Mouse (Mus musculus) natural killer cell, adult 2 months (primary cell): ENCODE measurements around the gene Nos1ap.
A peak's percentile ranks its signal among the peaks of the same experiment; 100 is the strongest.

Experiments
- DNase-seq, 2 experiments: peaks; one replicate each; pipeline ENCODE4 v3.0.0; 2022; ENCODE audit warnings: low spot score in 2 of 2

The Nos1ap gene

GRCm38 (mm10) chr1:170589219-170590040, at the start of gene Nos1ap:
Gene Nos1ap (minus strand): TSS chr1:170589861.
- DNase-seq = peak; percentile 20 to 34

GRCm38 (mm10) chr1:170638941-170639340, 49.3 kb upstream of the Nos1ap start:
- DNase-seq = no peak

DNA sequence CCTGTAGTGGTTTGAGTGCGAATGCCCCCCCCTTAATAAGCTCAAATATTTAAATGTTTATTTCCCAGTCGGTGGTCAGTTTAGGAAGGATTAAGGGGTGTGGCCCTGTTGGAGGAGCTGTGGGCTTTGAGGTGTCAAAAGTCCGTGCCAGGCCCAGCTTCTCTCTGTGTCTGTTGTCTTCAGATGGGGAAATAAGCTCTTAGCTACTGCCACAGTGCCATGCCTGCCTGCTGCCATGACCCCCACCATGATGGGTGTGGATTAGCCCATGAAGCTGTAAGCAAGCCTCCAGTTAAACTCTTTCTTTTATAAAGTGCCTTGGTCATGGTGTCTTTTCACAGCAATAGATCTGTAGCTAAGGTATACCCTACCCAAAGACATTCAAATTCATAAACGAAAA, 43.2 kb upstream of the Nos1ap start:
- DNase-seq = no peak

- peak; percentile 34 to 70 for DNase-seq
Observed at GRCm38 (mm10) chr1:170632385-170632784, 42.7 kb upstream of the Nos1ap start.

DNA sequence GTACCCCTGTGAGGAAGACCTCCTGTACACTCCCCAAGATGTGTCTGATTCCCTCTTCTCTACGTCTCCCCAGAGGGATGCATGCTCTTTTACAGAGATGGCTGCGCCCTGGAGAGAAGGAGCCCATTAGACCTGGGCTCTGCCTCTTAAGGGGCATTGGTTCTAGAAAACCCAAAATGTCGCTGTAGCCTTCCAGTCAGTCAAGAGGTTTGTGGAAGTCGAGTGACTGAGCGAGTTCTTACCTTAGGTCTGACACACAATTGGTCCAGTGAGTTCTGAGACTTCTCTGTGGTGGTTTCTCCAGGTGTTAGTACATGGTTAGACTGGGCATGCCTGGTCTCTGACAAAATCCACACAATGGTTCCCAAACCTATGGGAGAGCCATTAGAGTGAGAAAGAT, 41.9 kb upstream of the Nos1ap start:
- DNase-seq = no peak

DNA sequence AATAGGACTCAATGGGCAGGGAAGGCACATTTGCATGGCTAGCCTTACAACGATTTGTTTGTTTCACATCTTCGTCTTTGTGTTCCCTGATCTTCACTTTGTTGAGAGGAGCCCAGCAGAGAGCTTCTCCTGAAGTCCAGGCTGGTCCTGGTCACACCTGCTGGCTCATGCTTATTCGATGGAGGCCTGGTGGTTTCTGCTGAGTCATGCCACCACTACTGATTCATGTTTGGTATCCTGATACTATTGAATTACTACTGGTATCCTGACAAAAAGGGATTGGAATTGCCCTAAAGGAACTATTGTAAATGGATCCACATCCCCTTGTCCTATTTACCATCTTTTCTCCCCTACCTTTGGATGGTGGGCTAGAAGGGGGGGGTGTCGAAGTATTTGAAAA, 40.8 kb upstream of the Nos1ap start:
- no peak for DNase-seq

- no peak for DNase-seq
Observed at GRCm38 (mm10) chr1:170623432-170623831, 33.8 kb upstream of the Nos1ap start.

GRCm38 (mm10) chr1:170622934-170623333, 33.3 kb upstream of the Nos1ap start:
- no peak for DNase-seq

- no peak for DNase-seq
Observed at GRCm38 (mm10) chr1:170619686-170620374, 30.2 kb upstream of the Nos1ap start.

GRCm38 (mm10) chr1:170612968-170613872, 23.6 kb upstream of the Nos1ap start:
- DNase-seq = peak; percentile 30 to 43

DNA sequence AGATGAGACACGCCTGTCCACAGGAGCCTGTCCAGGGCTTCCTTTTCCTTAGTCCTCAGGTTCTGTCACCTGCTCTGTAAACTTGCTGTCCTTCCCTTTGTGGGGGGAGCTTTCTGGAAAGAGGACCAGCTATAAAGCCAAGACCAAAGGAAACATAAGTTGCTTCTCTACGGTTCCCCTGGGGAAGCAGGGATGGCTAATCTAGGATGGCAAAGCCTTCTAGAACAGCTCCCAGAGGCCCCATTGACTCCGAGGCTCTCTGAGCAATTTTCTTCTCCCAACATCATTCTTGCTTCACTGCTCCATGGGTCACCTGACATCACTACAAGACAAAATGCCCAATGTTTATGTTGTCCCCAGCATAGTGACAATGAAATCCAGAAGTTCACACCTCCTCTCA, 22.0 kb upstream of the Nos1ap start:
- DNase-seq = no peak

DNA sequence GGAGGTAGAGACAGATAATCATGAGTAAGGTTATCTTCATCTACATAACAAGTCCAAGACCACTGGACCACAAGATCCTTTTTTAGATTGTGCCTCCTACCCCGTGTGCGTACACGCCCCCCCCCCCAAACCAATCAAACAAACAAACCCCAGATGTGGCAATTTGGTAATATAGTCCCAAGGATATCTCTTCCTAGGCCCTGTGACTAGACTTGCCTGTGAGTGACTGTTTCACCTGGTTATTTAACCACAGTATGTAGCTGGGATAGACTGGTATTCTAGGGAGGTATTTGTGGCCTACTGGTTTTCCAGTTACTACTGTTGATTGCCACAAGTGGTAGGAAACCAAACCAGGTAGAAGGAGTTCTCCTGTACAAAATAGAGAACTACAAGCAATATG, 21.0 kb upstream of the Nos1ap start:
- no peak for DNase-seq

DNA sequence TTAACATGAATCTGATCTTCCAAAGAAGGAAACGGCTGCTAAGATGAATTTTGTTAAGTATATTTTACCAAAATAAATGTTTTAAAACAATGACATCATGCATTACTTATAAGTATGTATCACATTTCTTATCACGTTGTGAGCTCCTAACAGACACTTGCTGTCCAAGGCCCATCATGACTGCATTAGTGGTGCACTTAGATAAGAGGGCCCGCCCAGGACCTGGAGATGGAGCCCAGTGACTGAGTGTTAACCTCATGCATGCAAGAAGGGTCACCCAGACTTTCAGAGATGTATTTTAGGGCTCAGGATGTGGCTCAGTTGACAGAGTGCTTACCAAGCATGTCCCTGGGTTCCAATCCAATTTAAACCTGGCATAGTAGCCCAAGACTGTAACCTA, 20.6 kb upstream of the Nos1ap start:
- DNase-seq = no peak

- peak; percentile 23 to 46 for DNase-seq
Observed at GRCm38 (mm10) chr1:170609872-170610271, 20.2 kb upstream of the Nos1ap start.

DNA sequence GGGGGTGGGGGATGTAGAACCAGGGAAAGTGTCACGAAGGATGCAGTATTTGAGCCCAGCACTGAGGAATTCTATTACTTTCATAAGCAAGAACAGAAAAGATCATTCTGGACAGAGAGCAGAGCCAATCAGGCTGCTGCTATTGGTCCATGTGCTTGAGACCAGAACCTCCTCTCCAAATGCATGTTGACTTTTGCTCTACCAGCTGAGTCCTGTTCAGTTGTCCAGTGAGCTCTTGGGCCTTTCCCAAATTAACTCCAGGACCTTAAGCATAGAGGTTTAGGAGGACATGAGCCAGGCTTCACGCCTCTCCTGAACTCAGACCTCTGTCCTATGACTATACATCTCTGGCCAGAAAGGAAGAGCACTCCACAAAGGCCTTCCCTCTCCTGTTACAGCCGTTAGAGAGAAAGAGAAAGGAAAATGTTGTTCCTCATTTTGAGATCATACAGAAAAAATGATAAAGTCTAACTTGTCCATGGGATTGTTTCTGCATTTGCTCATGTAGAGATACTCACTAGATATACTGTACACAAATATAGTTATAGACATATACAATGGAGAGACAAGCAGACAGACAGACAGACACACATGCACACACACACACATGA, 18.9 kb upstream of the Nos1ap start:
- no peak for DNase-seq

- DNase-seq = no peak
Observed at GRCm38 (mm10) chr1:170607231-170607917, 17.7 kb upstream of the Nos1ap start.

GRCm38 (mm10) chr1:170605228-170606001, 15.8 kb upstream of the Nos1ap start:
- no peak for DNase-seq

- no peak for DNase-seq
Observed at GRCm38 (mm10) chr1:170594575-170594974, 4.9 kb upstream of the Nos1ap start.

- DNase-seq = no peak
Observed at GRCm38 (mm10) chr1:170590531-170590930, 870 bp upstream of the Nos1ap start.

DNA sequence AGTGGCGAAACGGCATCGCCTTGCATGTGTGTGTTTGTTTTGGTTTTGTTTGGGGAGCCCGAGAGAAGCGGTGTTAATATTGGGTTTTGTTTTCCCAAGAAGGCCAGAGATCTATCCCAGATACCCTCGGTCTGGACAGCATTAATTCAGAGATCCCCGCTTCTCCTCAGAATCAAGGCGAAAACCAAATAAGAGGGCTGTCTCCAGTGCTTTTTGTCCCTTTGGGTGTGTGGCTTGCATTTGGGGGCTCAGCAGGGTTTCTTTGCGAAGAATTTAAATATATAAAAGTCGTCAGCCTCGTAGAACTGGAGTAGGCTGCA, 340 bp upstream of the Nos1ap start:
- DNase-seq = no peak

DNA sequence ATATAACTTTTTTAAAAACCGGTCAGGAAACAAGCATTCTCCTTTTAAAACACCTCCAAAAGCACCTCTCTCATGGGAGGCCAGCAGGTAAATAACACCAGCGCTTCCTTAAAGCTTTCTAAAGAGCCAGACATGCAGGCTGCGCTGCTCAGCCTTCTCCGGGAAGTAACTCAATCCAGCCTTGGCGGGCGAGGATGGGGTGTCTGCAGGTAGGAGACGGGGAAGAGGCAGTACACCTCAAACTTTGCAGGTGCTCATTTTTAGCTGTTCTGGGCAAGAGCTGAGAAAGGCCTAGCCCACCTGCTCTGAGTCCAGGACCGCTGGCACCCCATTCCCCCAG, 812 bp downstream of the Nos1ap start:
- DNase-seq = no peak
